Mouse (Mus musculus): Measurements from ENCODE around the gene Nat8f1. TPM values are rescaled to one million over a fixed set of nuclear protein-coding genes. Genes with fewer than 3 reads are reported as not detected.
"Not testable (repeated sequence)": the region's sequence is repeated elsewhere in the genome, so short reads cannot be mapped to it uniquely, and the experiment has no call there.

The Nat8f1 gene
- polyA plus RNA-seq, 1 experiment from 2014 or later = 20.5 TPM

- Histone ChIP-seq H3K27ac (ENCODE audit: low read length) (no peak overlapping the region), H3K4me3 (ENCODE audit: low read depth, low read length) (no peak overlapping the region), H3K4me2 (ENCODE audit: low read depth, low read length) (no peak overlapping the region), H3K4me1 (ENCODE audit: control insufficient read depth, low read depth, low read length) (no peaks in the 10 kb centered on the region), H3K27me3 (ENCODE audit: control insufficient read depth, insufficient read depth, low read depth, low read length) (no peaks in the 10 kb centered on the region), H3K9me3 (replicated peaks; ENCODE audit: control insufficient read depth, low read length) (no peaks in the 10 kb centered on the region; the same call in 1 of the 2 replicates), H3K36me3 (ENCODE audit: control insufficient read depth, insufficient read depth) (no peaks in the 10 kb centered on the region), H3K9ac (ENCODE audit: low read depth, low read length) (no peak overlapping the region)
- ATAC-seq (ENCODE audit: low read depth) = no peak
- 51% methylated on average over 1 of the region's 1 CpGs for WGBS (ENCODE audit: insufficient replicate concordance)
Observed at GRCm38 (mm10) chr6:85884311-85884710, 31.2 kb downstream of the Nat8f1 start.

GRCm38 (mm10) chr6:85883246-85883645 is 32.2 kb downstream of the Nat8f1 start:
- not testable (repeated sequence) for H3K27ac ChIP-seq (ENCODE audit: low read length); H3K27me3 ChIP-seq (ENCODE audit: control insufficient read depth, insufficient read depth, low read depth, low read length); H3K9me3 ChIP-seq (replicated peaks; ENCODE audit: control insufficient read depth, low read length); H3K4me1 ChIP-seq (ENCODE audit: control insufficient read depth, low read depth, low read length); ATAC-seq (ENCODE audit: low read depth); H3K36me3 ChIP-seq (ENCODE audit: control insufficient read depth, insufficient read depth); H3K9ac ChIP-seq (ENCODE audit: low read depth, low read length); H3K4me2 ChIP-seq (ENCODE audit: low read depth, low read length); H3K4me3 ChIP-seq (ENCODE audit: low read depth, low read length)
- WGBS (ENCODE audit: insufficient replicate concordance) = 64% methylated on average over 9 of the region's 9 CpGs

GRCm38 (mm10) chr6:85869006-85869405 is 46.5 kb downstream of the Nat8f1 start, which contains the start of gene Nat8f2:
Nat8f2 (minus strand) TSS chr6:85869158.
- not testable (repeated sequence) for H3K9me3 ChIP-seq (replicated peaks; ENCODE audit: control insufficient read depth, low read length); H3K36me3 ChIP-seq (ENCODE audit: control insufficient read depth, insufficient read depth); H3K27me3 ChIP-seq (ENCODE audit: control insufficient read depth, insufficient read depth, low read depth, low read length); H3K4me3 ChIP-seq (ENCODE audit: low read depth, low read length); H3K9ac ChIP-seq (ENCODE audit: low read depth, low read length); H3K4me1 ChIP-seq (ENCODE audit: control insufficient read depth, low read depth, low read length); ATAC-seq (ENCODE audit: low read depth); H3K27ac ChIP-seq (ENCODE audit: low read length); H3K4me2 ChIP-seq (ENCODE audit: low read depth, low read length)
- WGBS (ENCODE audit: insufficient replicate concordance) = 58% methylated on average over 5 of the region's 5 CpGs

- Histone ChIP-seq H3K9me3 (replicated peaks; ENCODE audit: control insufficient read depth, low read length) (no peaks in the 10 kb centered on the region), H3K4me2 (ENCODE audit: low read depth, low read length) (no peak overlapping the region), H3K27me3 (ENCODE audit: control insufficient read depth, insufficient read depth, low read depth, low read length) (no peaks in the 10 kb centered on the region), H3K4me1 (ENCODE audit: control insufficient read depth, low read depth, low read length) (no peaks in the 10 kb centered on the region), H3K4me3 (ENCODE audit: low read depth, low read length) (no peak overlapping the region), H3K27ac (ENCODE audit: low read length) (no peak overlapping the region), H3K9ac (ENCODE audit: low read depth, low read length) (no peak overlapping the region), H3K36me3 (ENCODE audit: control insufficient read depth, insufficient read depth) (no peaks in the 10 kb centered on the region)
- ATAC-seq (ENCODE audit: low read depth) = no peak
- 40% methylated on average over 8 of the region's 8 CpGs for WGBS (ENCODE audit: insufficient replicate concordance)
Observed at GRCm38 (mm10) chr6:85867726-85868690, 47.5 kb downstream of the Nat8f1 start.

GRCm38 (mm10) chr6:85866995-85867394 is 48.5 kb downstream of the Nat8f1 start:
- 38% methylated on average over 1 of the region's 1 CpGs for WGBS (ENCODE audit: insufficient replicate concordance)
- H3K9ac ChIP-seq (ENCODE audit: low read depth, low read length); H3K4me2 ChIP-seq (ENCODE audit: low read depth, low read length); H3K27me3 ChIP-seq (ENCODE audit: control insufficient read depth, insufficient read depth, low read depth, low read length); ATAC-seq (ENCODE audit: low read depth); H3K27ac ChIP-seq (ENCODE audit: low read length); H3K36me3 ChIP-seq (ENCODE audit: control insufficient read depth, insufficient read depth); H3K4me3 ChIP-seq (ENCODE audit: low read depth, low read length); H3K9me3 ChIP-seq (replicated peaks; ENCODE audit: control insufficient read depth, low read length); H3K4me1 ChIP-seq (ENCODE audit: control insufficient read depth, low read depth, low read length): not testable (repeated sequence)

GRCm38 (mm10) chr6:85866166-85866565 is 49.3 kb downstream of the Nat8f1 start:
- H3K4me2 ChIP-seq (ENCODE audit: low read depth, low read length); H3K9me3 ChIP-seq (replicated peaks; ENCODE audit: control insufficient read depth, low read length); H3K36me3 ChIP-seq (ENCODE audit: control insufficient read depth, insufficient read depth); ATAC-seq (ENCODE audit: low read depth); H3K27ac ChIP-seq (ENCODE audit: low read length); H3K9ac ChIP-seq (ENCODE audit: low read depth, low read length); H3K27me3 ChIP-seq (ENCODE audit: control insufficient read depth, insufficient read depth, low read depth, low read length); H3K4me1 ChIP-seq (ENCODE audit: control insufficient read depth, low read depth, low read length); H3K4me3 ChIP-seq (ENCODE audit: low read depth, low read length): not testable (repeated sequence)
- WGBS (ENCODE audit: insufficient replicate concordance) = 51% methylated on average over 3 of the region's 3 CpGs

- not testable (repeated sequence) for H3K36me3 ChIP-seq (ENCODE audit: control insufficient read depth, insufficient read depth); H3K4me1 ChIP-seq (ENCODE audit: control insufficient read depth, low read depth, low read length); H3K4me2 ChIP-seq (ENCODE audit: low read depth, low read length); H3K27ac ChIP-seq (ENCODE audit: low read length); H3K9me3 ChIP-seq (replicated peaks; ENCODE audit: control insufficient read depth, low read length); H3K27me3 ChIP-seq (ENCODE audit: control insufficient read depth, insufficient read depth, low read depth, low read length); H3K9ac ChIP-seq (ENCODE audit: low read depth, low read length); ATAC-seq (ENCODE audit: low read depth); H3K4me3 ChIP-seq (ENCODE audit: low read depth, low read length)
- 39% methylated on average over 6 of the region's 7 CpGs for WGBS (ENCODE audit: insufficient replicate concordance)
Observed at GRCm38 (mm10) chr6:85864900-85865639, 50.4 kb downstream of the Nat8f1 start.

- 59% methylated on average over 2 of the region's 2 CpGs for WGBS (ENCODE audit: insufficient replicate concordance)
- H3K4me3 ChIP-seq (ENCODE audit: low read depth, low read length) = no peak overlapping the region
- H3K9ac ChIP-seq (ENCODE audit: low read depth, low read length) = no peak overlapping the region
- H3K9me3 ChIP-seq (replicated peaks; ENCODE audit: control insufficient read depth, low read length) = no peaks in the 10 kb centered on the region
- no peaks in the 10 kb centered on the region for H3K4me1 ChIP-seq (ENCODE audit: control insufficient read depth, low read depth, low read length)
- no peaks in the 10 kb centered on the region for H3K36me3 ChIP-seq (ENCODE audit: control insufficient read depth, insufficient read depth)
- ATAC-seq (ENCODE audit: low read depth) = no peak
- no peaks in the 10 kb centered on the region for H3K27me3 ChIP-seq (ENCODE audit: control insufficient read depth, insufficient read depth, low read depth, low read length)
- H3K27ac ChIP-seq (ENCODE audit: low read length) = no peak overlapping the region
- no peak overlapping the region for H3K4me2 ChIP-seq (ENCODE audit: low read depth, low read length)
Observed at GRCm38 (mm10) chr6:85863840-85864239, 51.6 kb downstream of the Nat8f1 start.

- Histone ChIP-seq H3K27ac (ENCODE audit: low read length) (no peak overlapping the region), H3K4me3 (ENCODE audit: low read depth, low read length) (no peak overlapping the region), H3K4me1 (ENCODE audit: control insufficient read depth, low read depth, low read length) (no peaks in the 10 kb centered on the region), H3K36me3 (ENCODE audit: control insufficient read depth, insufficient read depth) (no peaks in the 10 kb centered on the region), H3K27me3 (ENCODE audit: control insufficient read depth, insufficient read depth, low read depth, low read length) (no peaks in the 10 kb centered on the region), H3K4me2 (ENCODE audit: low read depth, low read length) (no peak overlapping the region), H3K9me3 (replicated peaks; ENCODE audit: control insufficient read depth, low read length) (no peaks in the 10 kb centered on the region), H3K9ac (ENCODE audit: low read depth, low read length) (no peak overlapping the region)
- 49% methylated on average over 2 of the region's 2 CpGs for WGBS (ENCODE audit: insufficient replicate concordance)
- ATAC-seq (ENCODE audit: low read depth) = no peak
Observed at GRCm38 (mm10) chr6:85863136-85863535, 52.4 kb downstream of the Nat8f1 start.
